Mouse (Mus musculus): ENCODE results near the gene Itpr3. TPM values are rescaled to one million over a fixed set of nuclear protein-coding genes. Genes with fewer than 3 reads are reported as not detected.

Gene Itpr3
- polyA plus RNA-seq, 1 experiment from 2014 or later, result 2.9 TPM

DNA sequence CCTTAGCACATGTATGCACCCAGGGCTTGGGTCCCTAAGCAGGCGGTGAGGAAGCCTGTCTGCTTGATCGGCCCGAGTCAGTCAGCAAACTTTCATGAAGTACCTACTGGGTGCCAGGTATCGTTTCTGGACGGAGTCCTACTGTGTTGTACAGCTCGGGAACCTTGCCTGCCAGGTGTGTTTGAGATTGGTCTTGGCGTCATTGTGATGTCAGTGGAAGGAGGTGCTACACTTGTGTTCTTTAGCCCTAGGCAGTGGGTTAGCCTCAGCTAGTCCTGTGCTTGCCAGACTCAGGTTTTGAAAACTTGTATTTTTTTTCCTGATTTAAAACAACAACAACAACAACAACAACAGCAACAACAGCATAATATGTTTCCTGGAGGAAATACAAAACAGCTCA, 5.6 kb downstream of the Itpr3 start:
- 0 out of 2 replicates have a peak overlapping the region, but pooled peaks have one; percentile 60 for H3K27ac ChIP-seq
- no peak for DNase-seq (ENCODE audit: low spot score)
- H3K4me1 ChIP-seq, result peaks cover 73% of the 10 kb centered on the region
- H3K27me3 ChIP-seq (ENCODE audit: insufficient read depth, poor library complexity, severe bottlenecking), result peaks cover 36% of the 10 kb centered on the region
- H3K36me3 ChIP-seq, result no peaks in the 10 kb centered on the region
- no peak overlapping the region for H3K4me3 ChIP-seq
- H3K9me3 ChIP-seq, result no peaks in the 10 kb centered on the region
- WGBS, result 86% methylated on average over 7 of the region's 7 CpGs

DNA sequence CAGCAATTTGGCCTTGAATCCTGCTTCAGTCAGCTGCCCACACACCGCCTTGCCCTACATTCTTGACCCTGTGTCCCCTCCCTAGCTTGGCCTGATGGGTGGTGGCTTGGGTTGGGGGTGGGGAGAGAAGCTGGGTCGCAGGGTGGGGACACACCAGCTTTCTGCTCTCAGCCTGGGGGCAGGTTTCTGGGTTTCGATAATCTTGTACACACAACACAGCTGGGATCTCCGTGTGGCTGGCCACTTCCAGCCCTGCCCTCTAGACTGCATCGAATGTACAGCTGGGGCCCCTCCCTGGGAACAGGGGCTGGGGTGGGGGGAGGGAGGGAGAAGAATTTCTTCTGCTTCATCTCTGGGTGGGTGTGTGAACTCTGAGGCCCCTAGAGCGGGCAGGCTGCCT, 6.6 kb downstream of the Itpr3 start:
- no peak for DNase-seq (ENCODE audit: low spot score)
- H3K27ac ChIP-seq, result peak overlapping the region; percentile 60
- H3K4me1 ChIP-seq, result peaks cover 63% of the 10 kb centered on the region
- no peak overlapping the region for H3K4me3 ChIP-seq
- H3K9me3 ChIP-seq, result no peaks in the 10 kb centered on the region
- peaks cover 26% of the 10 kb centered on the region for H3K27me3 ChIP-seq (ENCODE audit: insufficient read depth, poor library complexity, severe bottlenecking)
- no peaks in the 10 kb centered on the region for H3K36me3 ChIP-seq
- WGBS, result 31% methylated on average over 6 of the region's 6 CpGs

DNA sequence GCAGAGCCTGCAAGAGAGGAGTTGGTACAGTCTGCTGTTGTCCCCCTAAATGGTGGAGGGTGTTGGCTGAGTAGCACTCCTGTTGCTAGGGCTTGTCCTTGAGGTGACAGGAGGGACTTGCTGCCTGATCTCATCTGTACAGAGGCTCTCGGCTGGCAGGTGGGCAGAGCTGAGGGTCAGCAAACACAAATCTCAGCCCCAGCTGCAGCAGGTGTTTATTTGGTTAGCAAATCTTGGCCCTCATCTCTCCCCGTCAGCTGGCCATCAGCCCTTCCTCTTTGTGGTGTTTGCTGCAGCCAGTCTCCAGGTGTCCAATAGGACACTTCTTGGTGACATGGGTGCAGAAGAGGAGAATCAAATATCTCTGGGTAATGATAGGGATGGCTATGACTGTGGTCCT, 7.1 kb downstream of the Itpr3 start:
- Histone ChIP-seq H3K27ac (peak overlapping the region; percentile 60; the same call in 1 of the 2 replicates), H3K36me3 (no peaks in the 10 kb centered on the region), H3K9me3 (no peaks in the 10 kb centered on the region), H3K4me3 (no peak overlapping the region), H3K4me1 (peaks cover 59% of the 10 kb centered on the region), H3K27me3 (ENCODE audit: insufficient read depth, poor library complexity, severe bottlenecking) (peaks cover 21% of the 10 kb centered on the region)
- DNase-seq (ENCODE audit: low spot score), result no peak
- WGBS, result 45% methylated on average over 2 of the region's 2 CpGs

DNA sequence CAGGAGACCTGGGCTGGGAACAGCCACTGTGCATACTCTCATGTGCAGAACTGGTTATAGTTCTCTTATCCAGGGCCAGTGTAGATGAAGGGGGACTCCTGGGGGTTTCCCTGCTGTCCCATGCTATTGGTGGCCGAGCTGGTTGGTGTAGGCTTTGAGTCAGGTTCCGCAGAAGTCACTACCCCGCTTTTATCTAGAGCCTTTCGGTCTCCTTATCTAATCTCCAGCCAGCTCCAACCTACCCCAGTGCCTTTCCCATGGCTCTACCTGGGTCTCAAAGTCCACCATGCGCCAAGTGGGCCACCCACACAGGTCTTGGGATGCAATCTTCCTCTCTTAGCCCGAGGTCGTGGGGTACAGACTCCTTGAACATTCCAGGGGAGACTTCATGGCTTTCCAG, 9.0 kb downstream of the Itpr3 start:
- H3K27ac ChIP-seq, result no peak overlapping the region; the same call in 1 of the 2 replicates
- WGBS, result 37% methylated on average over 7 of the region's 7 CpGs
- no peak for DNase-seq (ENCODE audit: low spot score)
- H3K9me3 ChIP-seq, result no peaks in the 10 kb centered on the region
- no peaks in the 10 kb centered on the region for H3K36me3 ChIP-seq
- H3K4me1 ChIP-seq, result peaks cover 52% of the 10 kb centered on the region
- no peak overlapping the region for H3K4me3 ChIP-seq
- H3K27me3 ChIP-seq (ENCODE audit: insufficient read depth, poor library complexity, severe bottlenecking), result peaks cover 5% of the 10 kb centered on the region; the same call in 1 of the 2 replicates

DNA sequence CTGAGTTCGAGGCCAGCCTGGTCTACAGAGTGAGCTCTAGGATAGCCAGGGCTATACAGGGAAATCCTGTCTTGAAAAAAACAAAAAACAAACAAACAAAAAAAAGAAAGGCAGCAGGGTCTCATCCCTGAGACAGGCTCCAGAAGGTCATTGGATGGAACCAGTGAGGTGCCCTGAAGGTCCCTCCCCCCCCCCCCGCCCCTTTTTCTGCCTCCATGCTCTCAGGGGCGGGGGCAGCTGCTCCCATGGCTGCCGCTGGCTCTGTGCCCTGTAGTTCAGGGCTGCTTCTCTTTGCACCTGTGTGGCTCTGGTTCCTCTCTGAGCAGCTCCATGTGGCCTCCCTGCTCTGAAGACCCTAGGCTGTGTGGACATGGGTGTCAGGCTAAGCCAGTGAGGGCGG, 12.0 kb downstream of the Itpr3 start:
- no peaks in the 10 kb centered on the region for H3K36me3 ChIP-seq
- 71% methylated on average over 5 of the region's 5 CpGs for WGBS
- no peaks in the 10 kb centered on the region for H3K9me3 ChIP-seq
- H3K4me1 ChIP-seq, result peaks cover 45% of the 10 kb centered on the region
- DNase-seq (ENCODE audit: low spot score), result no peak
- H3K27me3 ChIP-seq (ENCODE audit: insufficient read depth, poor library complexity, severe bottlenecking), result no peaks in the 10 kb centered on the region
- no peak overlapping the region for H3K4me3 ChIP-seq
- H3K27ac ChIP-seq, result no peak overlapping the region

DNA sequence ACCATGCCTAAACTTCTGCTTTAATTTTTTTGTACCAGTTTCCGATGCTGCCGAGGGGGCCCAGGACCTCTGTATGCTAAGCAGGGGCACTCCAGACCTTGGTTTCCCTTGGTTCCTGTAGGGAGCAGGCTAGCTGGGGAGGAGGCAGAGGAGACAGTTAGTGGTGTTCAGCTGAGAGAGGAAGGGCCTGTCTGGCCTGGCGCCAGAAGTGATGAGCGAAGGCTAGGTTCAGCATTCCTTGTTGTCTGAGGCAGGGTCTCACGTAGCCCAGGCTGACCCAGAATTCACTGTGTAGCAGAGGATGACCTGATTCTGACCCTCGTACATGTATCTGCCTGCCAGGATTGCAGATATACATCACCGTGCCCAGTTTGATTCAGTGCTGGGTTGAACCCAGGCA, 13.8 kb downstream of the Itpr3 start:
- Histone ChIP-seq H3K4me1 (peaks cover 46% of the 10 kb centered on the region), H3K27me3 (ENCODE audit: insufficient read depth, poor library complexity, severe bottlenecking) (no peaks in the 10 kb centered on the region), H3K9me3 (no peaks in the 10 kb centered on the region), H3K4me3 (no peak overlapping the region), H3K36me3 (no peaks in the 10 kb centered on the region), H3K27ac (no peak overlapping the region)
- no peak for DNase-seq (ENCODE audit: low spot score)
- WGBS, result 94% methylated on average over 7 of the region's 7 CpGs

DNA sequence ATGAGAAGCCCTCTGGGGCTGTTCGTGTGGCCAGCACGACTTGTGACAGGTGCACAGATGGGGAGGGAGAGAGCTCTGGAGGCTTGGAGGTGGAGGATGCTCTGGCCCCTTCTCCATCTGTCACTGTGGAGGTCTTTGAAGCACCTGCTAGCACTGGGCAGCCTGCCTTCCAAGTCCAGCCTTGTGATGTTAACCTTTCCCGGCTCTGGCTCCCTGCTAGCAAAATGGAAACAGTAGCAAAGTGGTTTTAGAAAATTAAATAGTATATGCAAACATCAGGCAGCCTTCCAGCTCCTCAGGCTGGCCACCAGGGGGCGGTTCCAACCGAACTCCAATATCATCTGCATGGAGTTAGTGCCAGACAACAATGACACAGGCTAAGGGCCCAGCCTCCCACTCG, 14.5 kb downstream of the Itpr3 start:
- WGBS, result 46% methylated on average over 6 of the region's 6 CpGs

DNA sequence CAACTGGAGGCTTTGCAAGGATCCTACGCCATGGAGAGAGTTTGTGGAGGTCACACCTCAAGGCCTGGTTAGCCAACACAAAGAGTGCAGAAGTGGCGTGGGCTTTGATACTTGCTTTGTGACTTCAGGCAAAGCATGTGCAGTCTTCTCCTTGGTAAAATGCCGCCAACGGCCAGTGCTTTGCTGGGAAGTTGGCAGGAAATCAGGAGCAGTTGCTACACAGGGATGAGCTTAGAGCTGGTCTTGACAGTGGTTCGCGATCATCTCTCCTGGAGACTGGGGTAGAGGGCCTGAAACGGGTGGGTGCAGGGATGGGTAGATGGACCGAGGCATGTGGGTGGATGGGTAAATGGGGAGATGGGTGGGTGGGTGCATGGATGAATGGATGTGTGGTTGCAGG, 15.3 kb downstream of the Itpr3 start:
- DNase-seq (ENCODE audit: low spot score), result no peak
- Histone ChIP-seq H3K27ac (no peak overlapping the region), H3K4me3 (no peak overlapping the region), H3K9me3 (no peaks in the 10 kb centered on the region), H3K4me1 (peaks cover 32% of the 10 kb centered on the region), H3K36me3 (peaks cover 3% of the 10 kb centered on the region; the same call in 1 of the 2 replicates), H3K27me3 (ENCODE audit: insufficient read depth, poor library complexity, severe bottlenecking) (no peaks in the 10 kb centered on the region)
- WGBS, result 94% methylated on average over 8 of the region's 8 CpGs

More for the DNA sequence above, 14.5 kb downstream of the Itpr3 start:
- H3K27me3 ChIP-seq (ENCODE audit: insufficient read depth, poor library complexity, severe bottlenecking), result no peaks in the 10 kb centered on the region
- H3K4me1 ChIP-seq, result peaks cover 39% of the 10 kb centered on the region
- no peak overlapping the region for H3K4me3 ChIP-seq
- DNase-seq (ENCODE audit: low spot score), result no peak
- no peaks in the 10 kb centered on the region for H3K36me3 ChIP-seq
- H3K9me3 ChIP-seq, result no peaks in the 10 kb centered on the region
- no peak overlapping the region for H3K27ac ChIP-seq

DNA sequence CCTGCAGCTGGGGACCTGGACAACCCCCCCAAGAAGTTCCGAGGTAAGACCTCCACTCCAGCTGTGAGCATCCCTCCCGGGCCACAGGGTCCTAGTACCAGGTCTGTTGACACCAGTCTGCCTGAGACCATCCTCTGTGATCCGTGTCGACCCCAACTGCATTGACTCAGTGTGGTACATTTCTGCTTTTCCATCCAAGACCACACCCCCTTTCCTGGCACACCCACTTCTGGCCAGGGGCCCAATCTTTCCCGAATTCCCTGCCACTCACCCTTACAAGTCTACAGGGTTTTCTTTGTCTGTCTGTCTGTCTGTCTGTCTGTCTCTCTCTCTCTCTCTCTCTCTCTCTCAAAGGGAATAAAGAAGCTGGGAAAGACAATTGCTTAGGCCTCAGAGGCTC, 16.0 kb downstream of the Itpr3 start:
- H3K4me1 ChIP-seq, result peaks cover 32% of the 10 kb centered on the region
- H3K27ac ChIP-seq, result no peak overlapping the region
- 79% methylated on average over 5 of the region's 5 CpGs for WGBS
- no peak overlapping the region for H3K4me3 ChIP-seq
- H3K9me3 ChIP-seq, result peaks cover 5% of the 10 kb centered on the region; the same call in 1 of the 2 replicates
- DNase-seq (ENCODE audit: low spot score), result no peak
- no peaks in the 10 kb centered on the region for H3K27me3 ChIP-seq (ENCODE audit: insufficient read depth, poor library complexity, severe bottlenecking)
- peaks cover 6% of the 10 kb centered on the region for H3K36me3 ChIP-seq

DNA sequence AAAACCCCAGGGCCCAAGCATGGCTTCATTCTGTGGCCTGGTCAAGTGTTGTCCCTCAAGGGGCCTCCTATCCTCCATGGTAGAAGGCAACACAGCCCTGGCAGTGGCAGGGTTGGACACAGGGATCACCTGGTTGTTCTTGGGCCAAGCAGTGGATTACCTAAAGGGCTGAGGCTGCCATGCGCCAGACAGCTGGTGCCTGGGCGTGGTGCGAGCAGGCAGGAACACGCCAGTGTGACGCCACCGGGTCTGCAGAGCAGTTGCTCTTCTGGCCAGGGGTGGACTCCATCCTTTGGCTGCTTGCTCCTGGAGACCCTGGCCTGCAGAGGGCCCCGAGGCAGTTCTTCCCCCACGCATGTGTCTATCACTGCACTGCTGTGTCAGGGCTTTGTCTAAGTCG, 16.7 kb downstream of the Itpr3 start:
- Histone ChIP-seq H3K27me3 (ENCODE audit: insufficient read depth, poor library complexity, severe bottlenecking) (no peaks in the 10 kb centered on the region), H3K36me3 (peaks cover 6% of the 10 kb centered on the region), H3K27ac (peak overlapping the region; percentile 65), H3K4me3 (no peak overlapping the region), H3K9me3 (peaks cover 5% of the 10 kb centered on the region; the same call in 1 of the 2 replicates), H3K4me1 (peaks cover 32% of the 10 kb centered on the region)
- WGBS, result 73% methylated on average over 9 of the region's 9 CpGs
- DNase-seq (ENCODE audit: low spot score), result no peak

DNA sequence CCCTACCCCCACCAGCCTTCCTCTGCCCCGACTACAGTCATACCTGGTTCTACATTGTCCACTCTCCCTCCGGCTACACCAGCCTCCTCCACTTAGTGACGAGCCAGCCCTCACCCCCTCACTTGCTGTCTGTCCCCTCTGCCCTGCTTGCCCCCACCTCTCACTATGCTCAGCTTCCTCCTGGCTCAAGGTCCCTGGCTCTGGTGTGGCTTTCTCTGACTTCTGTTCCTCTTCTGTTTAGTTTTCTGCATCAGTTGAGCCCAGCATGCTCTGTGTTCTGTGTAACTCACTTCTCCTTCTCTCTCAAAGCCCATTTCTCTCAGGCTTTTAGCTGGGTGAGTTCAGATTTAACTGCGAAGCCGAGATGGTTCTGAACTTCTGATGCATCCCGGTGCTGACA, 17.1 kb downstream of the Itpr3 start:
- H3K9me3 ChIP-seq, result peaks cover 5% of the 10 kb centered on the region; the same call in 1 of the 2 replicates
- peak overlapping the region; percentile 65 for H3K27ac ChIP-seq
- H3K4me3 ChIP-seq, result no peak overlapping the region
- DNase-seq (ENCODE audit: low spot score), result no peak
- H3K36me3 ChIP-seq, result peaks cover 6% of the 10 kb centered on the region
- WGBS, result 54% methylated on average over 6 of the region's 6 CpGs
- H3K27me3 ChIP-seq (ENCODE audit: insufficient read depth, poor library complexity, severe bottlenecking), result no peaks in the 10 kb centered on the region
- H3K4me1 ChIP-seq, result peaks cover 31% of the 10 kb centered on the region

DNA sequence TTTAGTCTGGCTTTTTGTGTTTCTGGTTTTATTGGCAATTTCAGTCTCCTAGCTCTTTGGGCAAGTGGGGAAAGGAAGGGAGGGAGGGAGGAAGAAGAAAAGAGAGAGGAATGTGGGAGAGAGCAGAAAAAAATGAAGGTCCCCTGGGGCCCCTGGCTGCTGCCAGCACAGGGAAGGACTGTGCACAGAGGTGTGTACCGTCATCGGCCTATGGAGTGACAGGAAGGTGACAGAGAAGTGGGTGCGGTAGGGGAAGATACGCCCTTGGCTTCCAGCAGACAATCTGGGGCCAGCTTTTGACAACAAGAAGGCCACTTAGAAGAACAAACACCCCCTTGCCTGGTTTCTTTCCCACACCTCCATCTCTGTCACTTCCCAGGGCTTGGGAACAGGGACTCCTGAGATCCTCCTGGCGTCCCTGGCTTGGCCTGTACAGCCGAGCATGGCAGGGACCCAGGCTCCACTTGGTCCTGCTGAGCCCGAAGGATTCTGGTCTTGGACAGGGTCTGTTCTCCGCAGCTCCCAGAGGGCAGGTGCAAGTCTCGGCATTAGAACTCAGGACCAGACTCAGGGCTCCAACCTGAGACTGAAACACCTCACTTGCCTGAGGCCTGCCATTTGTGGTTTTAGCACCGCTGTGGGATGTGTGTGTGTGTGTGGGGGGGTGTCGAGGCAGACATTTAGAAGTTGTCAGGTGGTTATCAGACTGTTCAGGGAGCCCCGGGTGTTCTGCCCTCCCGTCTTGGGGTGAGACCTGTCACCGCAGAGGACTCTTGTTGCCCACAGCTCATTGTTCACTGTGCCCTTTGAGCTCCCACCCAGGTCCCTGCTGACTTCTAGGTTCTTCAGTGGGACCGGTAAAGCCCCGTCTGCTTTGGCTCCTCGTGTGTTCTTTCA, 18.0 kb downstream of the Itpr3 start:
- Histone ChIP-seq H3K9me3 (peaks cover 5% of the 10 kb centered on the region; the same call in 1 of the 2 replicates), H3K36me3 (peaks cover 6% of the 10 kb centered on the region), H3K27me3 (ENCODE audit: insufficient read depth, poor library complexity, severe bottlenecking) (no peaks in the 10 kb centered on the region), H3K27ac (peak overlapping the region; percentile 52), H3K4me3 (no peak overlapping the region), H3K4me1 (peaks cover 29% of the 10 kb centered on the region)
- WGBS, result 55% methylated on average over 17 of the region's 17 CpGs
- DNase-seq (ENCODE audit: low spot score), result no peak

DNA sequence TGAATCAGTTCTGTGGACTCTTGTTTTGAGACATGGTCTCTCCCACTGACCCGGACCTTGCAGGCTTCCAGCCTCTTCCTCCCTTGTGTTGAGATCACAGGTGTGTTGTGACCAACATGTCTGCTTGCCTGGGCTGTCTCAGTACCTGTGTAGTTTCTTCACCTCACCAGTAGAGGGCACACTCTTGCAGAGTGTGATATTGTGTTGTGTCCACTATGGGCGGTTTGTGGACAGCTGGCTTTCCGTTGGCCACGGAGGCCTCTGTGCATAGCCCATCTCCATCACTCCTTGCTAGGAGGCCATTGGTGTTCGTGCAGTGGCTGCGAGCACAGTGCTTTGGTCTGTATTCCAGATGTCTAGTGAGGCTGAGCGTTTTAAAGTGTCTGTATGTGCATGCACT, 20.0 kb downstream of the Itpr3 start:
- Histone ChIP-seq H3K27ac (no peak overlapping the region), H3K36me3 (peaks cover 6% of the 10 kb centered on the region), H3K4me1 (peaks cover 41% of the 10 kb centered on the region), H3K4me3 (no peak overlapping the region), H3K9me3 (peaks cover 5% of the 10 kb centered on the region; the same call in 1 of the 2 replicates), H3K27me3 (ENCODE audit: insufficient read depth, poor library complexity, severe bottlenecking) (no peaks in the 10 kb centered on the region)
- WGBS, result 94% methylated on average over 7 of the region's 7 CpGs
- DNase-seq (ENCODE audit: low spot score), result no peak

Data from heart, embryonic 10.5 days (tissue).